Mouse (Mus musculus): Measurements from ENCODE around the gene Rap2c. TPM values are rescaled to one million over a fixed set of nuclear protein-coding genes. Genes with fewer than 3 reads are reported as not detected.

Rap2c gene
- polyA plus RNA-seq (2015; fragmentation: Nextera tagmentation; extraction: Ambion mirVana) = 11.0 and 12.7 TPM in 2 replicates

GRCm38 (mm10) chrX:51017851-51018785 is at the start of gene Rap2c:
Rap2c (minus strand) TSS chrX:51018018.
- Histone ChIP-seq H3K27me3 (replicated peaks) (no peaks in the 10 kb centered on the region), H3K4me1 (peaks cover 16% of the 10 kb centered on the region), H3K27ac (replicated peaks) (peak within 1 kb of the TSS; percentile 91), H3K9ac (replicated peaks) (peak within 1 kb of the TSS; percentile 64), H3K36me3 (no peaks in the 10 kb centered on the region), H3K9me3 (replicated peaks) (no peaks in the 10 kb centered on the region), H3K4me2 (peak within 1 kb of the TSS; percentile 60), H3K4me3 (replicated peaks) (peak within 1 kb of the TSS; percentile 53)
- ATAC-seq (ENCODE audit: low FRiP score) = peak; percentile 86
- 24% methylated on average over 24 of the region's 92 CpGs for WGBS

GRCm38 (mm10) chrX:51066539-51067286 is 48.9 kb upstream of the Rap2c start:
- Histone ChIP-seq H3K4me1 (no peaks in the 10 kb centered on the region), H3K4me3 (replicated peaks) (no peak overlapping the region), H3K4me2 (no peak overlapping the region), H3K27me3 (replicated peaks) (no peaks in the 10 kb centered on the region), H3K36me3 (no peaks in the 10 kb centered on the region), H3K9ac (replicated peaks) (no peak overlapping the region), H3K9me3 (replicated peaks) (no peaks in the 10 kb centered on the region), H3K27ac (replicated peaks) (no peak overlapping the region)
- ATAC-seq (ENCODE audit: low FRiP score) = no peak
- 83% methylated on average over 11 of the region's 11 CpGs for WGBS

GRCm38 (mm10) chrX:51065773-51066172 is 48.0 kb upstream of the Rap2c start:
- Histone ChIP-seq H3K4me2 (no peak overlapping the region), H3K4me3 (replicated peaks) (no peak overlapping the region), H3K27ac (replicated peaks) (no peak overlapping the region), H3K9me3 (replicated peaks) (no peaks in the 10 kb centered on the region), H3K9ac (replicated peaks) (no peak overlapping the region), H3K4me1 (no peaks in the 10 kb centered on the region), H3K36me3 (no peaks in the 10 kb centered on the region), H3K27me3 (replicated peaks) (no peaks in the 10 kb centered on the region)
- ATAC-seq (ENCODE audit: low FRiP score) = no peak
- WGBS = 27% methylated on average over 6 of the region's 6 CpGs

- no peak overlapping the region for H3K4me3 ChIP-seq (replicated peaks)
- no peak overlapping the region for H3K27ac ChIP-seq (replicated peaks)
- no peaks in the 10 kb centered on the region for H3K4me1 ChIP-seq
- H3K4me2 ChIP-seq = no peak overlapping the region
- H3K36me3 ChIP-seq = no peaks in the 10 kb centered on the region
- H3K9ac ChIP-seq (replicated peaks) = no peak overlapping the region
- ATAC-seq (ENCODE audit: low FRiP score) = no peak
- WGBS = 70% methylated on average over 6 of the region's 6 CpGs
- H3K9me3 ChIP-seq (replicated peaks) = no peaks in the 10 kb centered on the region
- H3K27me3 ChIP-seq (replicated peaks) = no peaks in the 10 kb centered on the region
These were observed 47.4 kb upstream of the Rap2c start for GRCm38 (mm10) chrX:51065158-51065664.

- no peak overlapping the region for H3K27ac ChIP-seq (replicated peaks)
- no peaks in the 10 kb centered on the region for H3K36me3 ChIP-seq
- ATAC-seq (ENCODE audit: low FRiP score) = no peak
- no peak overlapping the region for H3K9ac ChIP-seq (replicated peaks)
- no peaks in the 10 kb centered on the region for H3K9me3 ChIP-seq (replicated peaks)
- no peaks in the 10 kb centered on the region for H3K4me1 ChIP-seq
- no peaks in the 10 kb centered on the region for H3K27me3 ChIP-seq (replicated peaks)
- no peak overlapping the region for H3K4me3 ChIP-seq (replicated peaks)
- no peak overlapping the region for H3K4me2 ChIP-seq
- WGBS = 63% methylated on average over 4 of the region's 4 CpGs
These were observed 42.4 kb upstream of the Rap2c start for GRCm38 (mm10) chrX:51060220-51060619.

- 90% methylated on average over 4 of the region's 4 CpGs for WGBS
- Histone ChIP-seq H3K9me3 (replicated peaks) (no peaks in the 10 kb centered on the region), H3K4me2 (no peak overlapping the region), H3K27me3 (replicated peaks) (no peaks in the 10 kb centered on the region), H3K27ac (replicated peaks) (no peak overlapping the region), H3K4me1 (no peaks in the 10 kb centered on the region), H3K36me3 (no peaks in the 10 kb centered on the region), H3K9ac (replicated peaks) (no peak overlapping the region), H3K4me3 (replicated peaks) (no peak overlapping the region)
- no peak for ATAC-seq (ENCODE audit: low FRiP score)
These were observed 40.9 kb upstream of the Rap2c start for GRCm38 (mm10) chrX:51058741-51059140.

GRCm38 (mm10) chrX:51058317-51058716 is 40.5 kb upstream of the Rap2c start:
- Histone ChIP-seq H3K9ac (replicated peaks) (no peak overlapping the region), H3K36me3 (no peaks in the 10 kb centered on the region), H3K4me3 (replicated peaks) (no peak overlapping the region), H3K27me3 (replicated peaks) (no peaks in the 10 kb centered on the region), H3K4me1 (no peaks in the 10 kb centered on the region), H3K4me2 (no peak overlapping the region), H3K9me3 (replicated peaks) (no peaks in the 10 kb centered on the region), H3K27ac (replicated peaks) (no peak overlapping the region)
- ATAC-seq (ENCODE audit: low FRiP score) = no peak
- WGBS = 89% methylated on average over 5 of the region's 5 CpGs

GRCm38 (mm10) chrX:51051680-51052461 is 34.1 kb upstream of the Rap2c start:
- no peaks in the 10 kb centered on the region for H3K36me3 ChIP-seq
- H3K4me3 ChIP-seq (replicated peaks) = no peak overlapping the region
- no peaks in the 10 kb centered on the region for H3K4me1 ChIP-seq
- no peaks in the 10 kb centered on the region for H3K27me3 ChIP-seq (replicated peaks)
- no peaks in the 10 kb centered on the region for H3K9me3 ChIP-seq (replicated peaks)
- H3K27ac ChIP-seq (replicated peaks) = no peak overlapping the region
- no peak overlapping the region for H3K4me2 ChIP-seq
- no peak for ATAC-seq (ENCODE audit: low FRiP score)
- WGBS = 55% methylated on average over 3 of the region's 3 CpGs
- no peak overlapping the region for H3K9ac ChIP-seq (replicated peaks)

GRCm38 (mm10) chrX:51035678-51036209 is 17.9 kb upstream of the Rap2c start:
- H3K4me1 ChIP-seq = no peaks in the 10 kb centered on the region
- H3K9me3 ChIP-seq (replicated peaks) = no peaks in the 10 kb centered on the region
- no peaks in the 10 kb centered on the region; the same call in 1 of the 2 replicates for H3K27me3 ChIP-seq (replicated peaks)
- WGBS = 20% methylated on average over 7 of the region's 7 CpGs
- no peak overlapping the region for H3K4me3 ChIP-seq (replicated peaks)
- H3K9ac ChIP-seq (replicated peaks) = no peak overlapping the region
- ATAC-seq (ENCODE audit: low FRiP score) = no peak
- H3K36me3 ChIP-seq = no peaks in the 10 kb centered on the region
- no peak overlapping the region for H3K27ac ChIP-seq (replicated peaks)
- H3K4me2 ChIP-seq = no peak overlapping the region

- WGBS = 42% methylated on average over 2 of the region's 2 CpGs
These were observed 2.1 kb upstream of the Rap2c start for GRCm38 (mm10) chrX:51019884-51020283.

GRCm38 (mm10) chrX:51018786-51019179 is 965 bp upstream of the Rap2c start:
- Histone ChIP-seq H3K27me3 (replicated peaks) (no peaks in the 10 kb centered on the region), H3K9ac (replicated peaks) (peak overlapping the region; percentile 64), H3K36me3 (no peaks in the 10 kb centered on the region), H3K9me3 (replicated peaks) (no peaks in the 10 kb centered on the region), H3K4me1 (peaks cover 16% of the 10 kb centered on the region), H3K27ac (replicated peaks) (peak overlapping the region; percentile 91), H3K4me2 (peak overlapping the region; percentile 60), H3K4me3 (replicated peaks) (peak overlapping the region; percentile 53)
- peak; percentile 88 for ATAC-seq (ENCODE audit: low FRiP score)
- 15% methylated on average over 30 of the region's 32 CpGs for WGBS

More at GRCm38 (mm10) chrX:51019884-51020283, 2.1 kb upstream of the Rap2c start:
- Histone ChIP-seq H3K4me2 (no peak overlapping the region), H3K36me3 (no peaks in the 10 kb centered on the region), H3K4me3 (replicated peaks) (no peak overlapping the region), H3K4me1 (peaks cover 16% of the 10 kb centered on the region), H3K9me3 (replicated peaks) (no peaks in the 10 kb centered on the region), H3K9ac (replicated peaks) (no peak overlapping the region), H3K27me3 (replicated peaks) (no peaks in the 10 kb centered on the region), H3K27ac (replicated peaks) (no peak overlapping the region)
- ATAC-seq (ENCODE audit: low FRiP score) = no peak

All from neural tube, embryonic 15.5 days (tissue).